Comparison of ENCODE assay signal across 16 mouse cellular contexts in genomic region chr5:31750955-31751354, GRCm38 (mm10). TPM values are rescaled to one million over a fixed set of nuclear protein-coding genes. Genes with fewer than 3 reads are reported as not detected.
A peak's percentile ranks its signal among the peaks of the same experiment; 100 is the strongest.
DNase-seq lines count a peak whose midpoint lies in the region; ATAC-seq and TF ChIP-seq lines count a peak whose summit lies in the region.
"Had no signal": no experiment of that assay in that cellular context is flagged by ENCODE, and none has a peak within 500 bp of the region (broad histone marks: within the 10 kb centered on the region; RNA-seq: fewer than 3 reads in every experiment).

No protein-coding gene starts in this region.

- TF ChIP-seq POLR2A in cortical plate, adult 2 months (IDR thresholded peaks at IDR 0.05; ENCODE audit: extremely low read depth, insufficient read depth, low read length), result no peak

- peak; percentile 74 for ATAC-seq in stomach, postnatal 0 days (ENCODE audit: low FRiP score, low TSS enrichment)
- no peak for ATAC-seq in lung, postnatal 0 days

- H3K36me3 ChIP-seq in stomach, postnatal 0 days (ENCODE audit: control insufficient read depth, insufficient read depth, low read length), result no peaks in the 10 kb centered on the region
- no peaks in the 10 kb centered on the region for H3K36me3 ChIP-seq in lung, postnatal 0 days (ENCODE audit: insufficient read depth, low read length)
- H3K36me3 ChIP-seq: embryonic facial prominence, embryonic 15.5 days had no signal

- H3K9me3 ChIP-seq in stomach, postnatal 0 days (ENCODE audit: control insufficient read depth, low read length), result no peaks in the 10 kb centered on the region
- H3K9me3 ChIP-seq in lung, postnatal 0 days (ENCODE audit: low read length), result no peaks in the 10 kb centered on the region
- H3K9me3 ChIP-seq: embryonic facial prominence, embryonic 15.5 days; G1E had no signal

- no peaks in the 10 kb centered on the region for H3K27me3 ChIP-seq in stomach, postnatal 0 days (ENCODE audit: control insufficient read depth, insufficient read depth, low read length)
- no peaks in the 10 kb centered on the region for H3K27me3 ChIP-seq in lung, postnatal 0 days (replicated peaks; ENCODE audit: insufficient read depth, low read length)
- H3K27me3 ChIP-seq: embryonic facial prominence, embryonic 15.5 days had no signal

- H3K27ac ChIP-seq in cortical plate, adult 2 months (ENCODE audit: insufficient read depth, low read length), result peak overlapping the region; percentile 48
- peak overlapping the region; percentile 56; the same call in 1 of the 2 replicates for H3K27ac ChIP-seq in stomach, postnatal 0 days (replicated peaks)
- no peak overlapping the region for H3K27ac ChIP-seq in lung, postnatal 0 days (ENCODE audit: low read length)
- H3K27ac ChIP-seq: embryonic facial prominence, embryonic 15.5 days; liver, embryonic 14.5 days had no signal

- no peak for TF ChIP-seq EP300 in stomach, postnatal 0 days (optimal IDR thresholded peaks at IDR 0.05)
- TF ChIP-seq EP300 in lung, postnatal 0 days (IDR thresholded peaks at IDR 0.05), result no peak

- peak; percentile 16 to 22 for DNase-seq in frontal cortex, postnatal 36 days (ENCODE audit: low spot score in 2 of 2)
- DNase-seq in frontal cortex, adult 2 months (ENCODE audit: extremely low spot score in 1 of 2, low spot score in 1 of 2), result no peak
- DNase-seq in right cerebral cortex, postnatal 25 days, result peak; percentile 20
- no peak for DNase-seq in right cerebral cortex, postnatal 14 days
- peak; percentile 24 for DNase-seq in stomach, postnatal 0 days (ENCODE audit: low spot score)
- no peak for DNase-seq in lung, postnatal 0 days (ENCODE audit: low spot score)
- DNase-seq in heart, postnatal 25 days (ENCODE audit: low spot score), result no peak
- DNase-seq: adrenal gland, postnatal 14 days; cerebellum, adult 9-10 months; gastrocnemius, postnatal 25 days; thymus, adult 2 months had no signal

- H3K4me2 ChIP-seq in stomach, postnatal 0 days (replicated peaks; ENCODE audit: low read depth), result no peak overlapping the region
- no peak overlapping the region for H3K4me2 ChIP-seq in lung, postnatal 0 days (replicated peaks; ENCODE audit: low read depth, low read length)
- H3K4me2 ChIP-seq: embryonic facial prominence, embryonic 15.5 days; heart, embryonic 11.5 days had no signal

- H3K4me1 ChIP-seq in cortical plate, adult 2 months (ENCODE audit: control insufficient read depth, insufficient read depth, low read length), result peaks cover 5% of the 10 kb centered on the region
- H3K4me1 ChIP-seq in stomach, postnatal 0 days (replicated peaks; ENCODE audit: control insufficient read depth, insufficient read depth), result no peaks in the 10 kb centered on the region; the same call in 1 of the 2 replicates
- peaks cover 5% of the 10 kb centered on the region; the same call in 1 of the 2 replicates for H3K4me1 ChIP-seq in lung, postnatal 0 days (ENCODE audit: insufficient read depth, low read depth, low read length)

- no peak overlapping the region for H3K9ac ChIP-seq in stomach, postnatal 0 days (ENCODE audit: low read length)
- no peak overlapping the region for H3K9ac ChIP-seq in lung, postnatal 0 days (replicated peaks; ENCODE audit: low read depth)
- H3K9ac ChIP-seq: embryonic facial prominence, embryonic 15.5 days; liver, embryonic 14.5 days had no signal

- TF ChIP-seq CTCF in cortical plate, adult 2 months (IDR thresholded peaks at IDR 0.05; ENCODE audit: extremely low read depth, insufficient read depth, low read length), result no peak
- no peak for TF ChIP-seq CTCF in stomach, postnatal 0 days (IDR thresholded peaks at IDR 0.05; ENCODE audit: low read depth)
- no peak for TF ChIP-seq CTCF in lung, postnatal 0 days (IDR thresholded peaks at IDR 0.05)

- intact Hi-C loops in heart, postnatal 25 days (cut with DNase I), result loop anchor here (5.0 kb wide), 1 partner anchor 54 kb away; the partner anchor contains the start of genes Babam2 and Rbks

- H3K4me3 ChIP-seq in cortical plate, adult 2 months (ENCODE audit: insufficient read depth, low read length), result no peak overlapping the region
- no peak overlapping the region for H3K4me3 ChIP-seq in stomach, postnatal 0 days (ENCODE audit: low read depth, low read length)
- no peak overlapping the region for H3K4me3 ChIP-seq in lung, postnatal 0 days (ENCODE audit: low read depth, low read length)
- H3K4me3 ChIP-seq: embryonic facial prominence, embryonic 15.5 days had no signal

- WGBS in stomach, postnatal 0 days, result 53% methylated on average over 4 of the region's 4 CpGs
- 86% methylated on average over 4 of the region's 4 CpGs for WGBS in lung, postnatal 0 days

RNA-seq across cellular contexts. Expression of gene Babam2, which starts 53.5 kb away (rescaled TPM):
- 44.9 and 45.2 TPM in 2 replicates for polyA plus RNA-seq in frontal cortex, adult 2 months (2012; rRNA removed)
- polyA plus RNA-seq in cortical plate, adult 2 months (2012; rRNA removed), result 49.1 and 52.8 TPM in 2 replicates
- 44.9 and 46.5 TPM in 2 replicates for polyA plus RNA-seq in stomach, postnatal 0 days (2015; fragmentation: Nextera tagmentation; extraction: Ambion mirVana)
- polyA plus RNA-seq in lung, postnatal 0 days (2015; fragmentation: Nextera tagmentation; extraction: Ambion mirVana), result 39.4 and 46.5 TPM in 2 replicates
- 10 to 100 TPM; 31.2 to 32.1 TPM for total RNA-seq in heart, postnatal 25 days (2021)

RNA-seq across cellular contexts. Expression of gene Rbks, which starts 53.5 kb away (rescaled TPM):
- polyA plus RNA-seq in frontal cortex, adult 2 months (2012; rRNA removed), result 3.1 and 3.6 TPM in 2 replicates
- polyA plus RNA-seq in cortical plate, adult 2 months (2012; rRNA removed), result 3.2 and 4.2 TPM in 2 replicates
- polyA plus RNA-seq in stomach, postnatal 0 days (2015; fragmentation: Nextera tagmentation; extraction: Ambion mirVana), result 5.7 and 6.2 TPM in 2 replicates
- 9.8 and 10.1 TPM in 2 replicates for polyA plus RNA-seq in lung, postnatal 0 days (2015; fragmentation: Nextera tagmentation; extraction: Ambion mirVana)
- 1 to 10 TPM; 2.7 to 4.4 TPM for total RNA-seq in heart, postnatal 25 days (2021)

Comparison
In these comparisons a context has a peak if more than half of its experiments do, and no peak if none do; other contexts are left out.
1. DNase-seq: peak in frontal cortex, postnatal 36 days (2 of 2), right cerebral cortex, postnatal 25 days (single experiment) and stomach, postnatal 0 days (single experiment); none in frontal cortex, adult 2 months (0 of 2), right cerebral cortex, postnatal 14 days (single experiment), lung, postnatal 0 days (single experiment) and heart, postnatal 25 days (single experiment).